ENCODE assay signal across 17 mouse cellular contexts in the genomic region with DNA sequence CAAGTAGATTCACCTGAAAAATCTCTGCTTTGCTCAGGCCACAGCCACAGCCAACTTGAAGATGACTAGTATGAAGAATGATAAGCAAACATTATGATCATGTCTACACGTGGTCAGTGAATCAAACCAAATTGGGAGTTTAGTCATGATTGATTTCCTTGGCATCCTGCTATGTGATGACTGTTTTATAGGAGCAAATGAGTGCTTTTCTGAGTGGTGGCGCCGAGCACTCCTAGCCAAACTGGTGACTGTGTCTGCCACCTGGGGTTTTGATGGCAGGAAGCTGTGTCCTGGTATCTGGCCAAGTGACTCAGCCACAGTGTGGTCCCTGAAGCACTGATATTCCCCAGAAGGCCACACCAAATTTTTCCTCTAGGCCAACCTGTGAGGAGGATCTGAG.
DNase-seq lines count a peak whose midpoint lies in the region; ATAC-seq and TF ChIP-seq lines count a peak whose summit lies in the region.
"Had no signal": no experiment of that assay in that cellular context is flagged by ENCODE, and none has a peak within 500 bp of the region (broad histone marks: within the 10 kb centered on the region; RNA-seq: fewer than 3 reads in every experiment).

No protein-coding gene starts in this region.

- no peak for TF ChIP-seq CTCF in cerebellum, adult 2 months (IDR thresholded peaks at IDR 0.05; ENCODE audit: borderline replicate concordance, insufficient read depth, low read depth, low read length)

- H3K4me1 ChIP-seq in cerebellum, adult 2 months (ENCODE audit: control insufficient read depth, insufficient read depth, low read length): no peaks in the 10 kb centered on the region
- H3K4me1 ChIP-seq: forebrain, embryonic 12.5 days; hindbrain, embryonic 10.5 days; limb, embryonic 10.5 days; liver, embryonic 12.5 days; megakaryocyte, embryonic 14.5 days; neural tube, embryonic 13.5 days had no signal

- no peak for TF ChIP-seq POLR2A in cerebellum, adult 2 months (IDR thresholded peaks at IDR 0.05; ENCODE audit: borderline replicate concordance, insufficient read depth, low read length)

- H3K27me3 ChIP-seq in cerebellum, adult 2 months (ENCODE audit: control insufficient read depth, insufficient read depth, low read length): no peaks in the 10 kb centered on the region
- H3K27me3 ChIP-seq: forebrain, embryonic 12.5 days; liver, embryonic 12.5 days; megakaryocyte, embryonic 14.5 days; neural tube, embryonic 13.5 days had no signal

- WGBS in cerebellum, adult 2 months: 10% methylated on average over 3 of the region's 3 CpGs

- no peak for ATAC-seq in erythroid progenitor cell, adult 5-6 weeks (replicated peaks; ENCODE audit: low FRiP score, poor library complexity, severe bottlenecking)
- ATAC-seq: liver, embryonic 12.5 days had no signal

- DNase-seq in cerebellum, adult 2 months: peak; percentile 9 to 41
- DNase-seq in cerebellum, adult 9-11 months: no peak
- peak; percentile 7 to 8 for DNase-seq in layer of hippocampus, postnatal 14 days (ENCODE audit: low spot score in 2 of 2)
- DNase-seq in layer of hippocampus, postnatal 25 days (ENCODE audit: extremely low spot score in 1 of 2, low spot score in 1 of 2): no peak
- peak; percentile 73 for DNase-seq in adrenal gland, adult 2 months
- DNase-seq in forelimb bud, embryonic 11.5 days (ENCODE audit: low read depth, low spot score): peak; percentile 10
- no peak for DNase-seq in spleen, postnatal 14 days (ENCODE audit: low spot score in 2 of 2)
- DNase-seq: heart, adult 18-20 months; thymus, postnatal 25 days had no signal

- H3K4me3 ChIP-seq in cerebellum, adult 2 months (replicated peaks; ENCODE audit: insufficient read depth, low read depth, low read length): no peak overlapping the region
- H3K4me3 ChIP-seq: forebrain, embryonic 12.5 days; heart, embryonic 15.5 days; hindbrain, embryonic 10.5 days; limb, embryonic 10.5 days; liver, embryonic 12.5 days; megakaryocyte, embryonic 14.5 days; neural tube, embryonic 13.5 days had no signal

- H3K27ac ChIP-seq in cerebellum, adult 2 months (ENCODE audit: insufficient read depth, low read length): no peak overlapping the region
- H3K27ac ChIP-seq: forebrain, embryonic 12.5 days; heart, embryonic 15.5 days; hindbrain, embryonic 10.5 days; limb, embryonic 10.5 days; liver, embryonic 12.5 days; neural tube, embryonic 13.5 days had no signal

Comparison
In these comparisons a context has a peak if more than half of its experiments do, and no peak if none do; other contexts are left out.
1. DNase-seq: peak in cerebellum, adult 2 months (2 of 2), layer of hippocampus, postnatal 14 days (2 of 2), adrenal gland, adult 2 months (single experiment) and forelimb bud, embryonic 11.5 days (single experiment); none in cerebellum, adult 9-11 months (single experiment), layer of hippocampus, postnatal 25 days (0 of 2) and spleen, postnatal 14 days (0 of 2).